Mouse (Mus musculus) kidney, adult 2 months (tissue): ENCODE results near the gene Nup107.

ENCODE experiments used
- CTCF ChIP-seq: fragments of 200-500 bp; conservative IDR thresholded peaks from 2 replicates; pipeline ENCODE4 v1.5.1; 2011; ENCODE audit warnings: low read depth, mild to moderate bottlenecking, control low read depth, low read length, moderate library complexity, mixed read lengths; ENCODE audit not compliant: insufficient read depth, insufficient read length
- POLR2A ChIP-seq: fragments of 200-500 bp; IDR thresholded peaks from one replicate; pipeline ENCODE4 v1.6.1; 2011; ENCODE audit warnings: low read depth, low read length, control low read depth

- TF ChIP-seq POLR2A (no peak), CTCF (no peak)
These were observed 40.1 kb downstream of the Nup107 start for GRCm38 (mm10) chr10:117752304-117752821.
